Mouse (Mus musculus) G1E (cell line): ENCODE data around the gene Eya3. TPM values are rescaled to one million over a fixed set of nuclear protein-coding genes. Genes with fewer than 3 reads are reported as not detected.
"Not testable (repeated sequence)": the region's sequence is repeated elsewhere in the genome, so short reads cannot be mapped to it uniquely, and the experiment has no call there.

Experiments
- ATAC-seq: 2 replicates; pipeline ENCODE4 v1.8.0; 2016; ENCODE audit warnings: mild to moderate bottlenecking; ENCODE audit not compliant: insufficient number of reproducible peaks, poor library complexity, low FRiP score, severe bottlenecking; ENCODE audit errors: extremely low read depth
- DNase-seq: peaks from one replicate; pipeline ENCODE4 v3.0.0; 2012; ENCODE audit warnings: low spot score
- H3K27me3 ChIP-seq: 2 replicates; pipeline ENCODE4 v1.6.1; 2012; ENCODE audit warnings: mild to moderate bottlenecking, low read length, inconsistent platforms; ENCODE audit not compliant: insufficient read depth
- H3K36me3 ChIP-seq: replicated peaks from 2 replicates; pipeline ENCODE3; 2012; ENCODE audit warnings: mild to moderate bottlenecking, inconsistent platforms
- H3K4me1 ChIP-seq: 2 replicates; pipeline ENCODE4 v1.6.1; 2012; ENCODE audit warnings: low read depth, low read length, inconsistent platforms, mixed read lengths; ENCODE audit not compliant: insufficient read depth
- H3K4me3 ChIP-seq: 2 replicates; pipeline ENCODE4 v1.5.1; 2012; ENCODE audit warnings: low read depth, mild to moderate bottlenecking, inconsistent platforms, low read length, moderate library complexity, mixed read lengths
- H3K9me3 ChIP-seq: replicated peaks from 2 replicates; pipeline ENCODE4 v1.6.1; 2012; ENCODE audit warnings: inconsistent platforms
- CTCF ChIP-seq: IDR thresholded peaks from 2 replicates; pipeline ENCODE4 v1.5.1; 2012; ENCODE audit warnings: low read depth, low read length, inconsistent platforms, mixed read lengths
- GATA1 ChIP-seq: IDR thresholded peaks from 2 replicates; pipeline ENCODE4 v1.6.1; 2012; ENCODE audit warnings: borderline replicate concordance, low read length, inconsistent platforms, mixed read lengths
- GATA2 ChIP-seq: IDR thresholded peaks from 2 replicates; pipeline ENCODE4 v1.6.1; 2012; ENCODE audit warnings: low read depth, low read length, inconsistent platforms, borderline replicate concordance
- POLR2AphosphoS5 ChIP-seq: IDR thresholded peaks from 2 replicates; pipeline ENCODE4 v1.6.1; 2012; ENCODE audit warnings: low read depth, low read length, inconsistent platforms; ENCODE audit not compliant: insufficient replicate concordance
- TAL1 ChIP-seq: conservative IDR thresholded peaks from 2 replicates; pipeline ENCODE4 v1.6.1; 2012; ENCODE audit warnings: low read depth, low read length, inconsistent platforms, mixed read lengths
- polyA plus RNA-seq: library from polyadenylated mRNA; stranded (reverse); fragments of >175 nt; gene quantifications from 2 replicates; pipeline ENCODE4 v1.2.3, GENCODE M21; 2012
- total RNA-seq, 2 experiments: library from RNA; stranded (forward) in 1 of 2; stranded (reverse) in 1 of 2; fragments of 200-1000 nt in 1 of 2; fragments of >200 nt in 1 of 2; fragmentation: Nextera tagmentation in 1 of 2; gene quantifications; 2 replicates each; pipeline ENCODE4 v1.2.3; 2014 to 2017

Gene Eya3
- total and polyA plus RNA-seq, 3 experiments, result 4.3 to 101 (median 35.0) TPM

DNA sequence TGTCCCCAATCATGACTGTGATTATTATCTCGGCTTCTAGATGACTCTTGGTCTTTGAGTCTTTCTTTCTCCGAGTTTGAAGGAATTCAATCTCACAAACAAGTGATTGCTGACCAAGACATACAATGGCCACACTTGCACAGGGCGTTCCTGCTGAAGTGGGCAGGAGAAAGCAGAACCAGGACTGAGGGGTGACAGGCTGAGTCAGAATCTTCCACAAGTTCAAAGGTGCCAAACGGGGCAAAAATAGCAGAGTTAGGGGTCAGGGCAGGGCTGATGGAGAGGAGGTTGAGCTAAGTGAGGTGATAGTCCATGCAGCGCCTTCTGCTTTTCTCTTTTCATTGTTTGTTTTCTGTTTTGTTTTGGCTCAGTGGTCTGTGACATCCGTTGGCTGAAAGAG lies 38.3 kb upstream of the Eya3 start:
- Histone ChIP-seq H3K4me1 (peaks cover 5% of the 10 kb centered on the region; the same call in 1 of the 2 replicates), H3K27me3 (peaks cover 34% of the 10 kb centered on the region), H3K4me3 (no peak overlapping the region), H3K9me3 (peaks cover 2% of the 10 kb centered on the region), H3K36me3 (no peaks in the 10 kb centered on the region)
- DNase-seq, result no peak
- TF ChIP-seq CTCF (no peak), POLR2AphosphoS5 (no peak), TAL1 (no peak), GATA1 (no peak)
- ATAC-seq, result no peak

- not testable (repeated sequence) for H3K4me1 ChIP-seq, H3K9me3 ChIP-seq, DNase-seq, H3K36me3 ChIP-seq, H3K4me3 ChIP-seq, ATAC-seq
- peaks cover 31% of the 10 kb centered on the region for H3K27me3 ChIP-seq
Observed at GRCm38 (mm10) chr4:132601242-132601641, 37.5 kb upstream of the Eya3 start.

GRCm38 (mm10) chr4:132603468-132603867 lies 35.3 kb upstream of the Eya3 start:
- H3K27me3 ChIP-seq, result peaks cover 33% of the 10 kb centered on the region
- ATAC-seq (no peak), DNase-seq (no peak)
- peaks cover 12% of the 10 kb centered on the region for H3K4me1 ChIP-seq
- no peak overlapping the region for H3K4me3 ChIP-seq
- no peak for TF ChIP-seq POLR2AphosphoS5
- no peak for TF ChIP-seq GATA1
- no peak for TF ChIP-seq CTCF
- no peak for TF ChIP-seq TAL1
- no peak for TF ChIP-seq GATA2
- peaks cover 2% of the 10 kb centered on the region for H3K9me3 ChIP-seq
- H3K36me3 ChIP-seq, result no peaks in the 10 kb centered on the region

DNA sequence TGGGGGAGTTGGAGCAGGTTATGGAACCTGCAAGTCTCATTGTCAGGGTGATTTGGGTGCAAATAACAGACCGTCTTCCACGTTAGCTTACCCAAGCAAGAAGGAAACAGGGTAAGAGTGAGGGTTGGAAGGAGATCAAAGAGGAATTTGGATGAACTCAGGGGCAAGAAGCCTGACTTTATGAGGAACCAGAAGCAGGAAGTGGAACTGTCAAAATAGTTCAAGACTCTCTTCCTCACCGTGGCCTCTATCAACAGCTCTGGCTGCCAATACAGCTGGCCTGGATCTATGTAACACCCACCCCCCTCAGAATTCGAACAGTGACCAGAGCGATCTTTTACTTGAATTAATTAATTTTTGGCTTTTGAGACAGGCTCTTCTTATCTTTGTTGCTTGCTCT lies 33.0 kb upstream of the Eya3 start:
- H3K27me3 ChIP-seq, result peaks cover 37% of the 10 kb centered on the region
- no peak overlapping the region for H3K4me3 ChIP-seq
- H3K36me3 ChIP-seq, result no peaks in the 10 kb centered on the region
- no peaks in the 10 kb centered on the region for H3K9me3 ChIP-seq
- ATAC-seq, result no peak
- TF ChIP-seq TAL1 (no peak), GATA1 (no peak), CTCF (no peak), GATA2 (no peak), POLR2AphosphoS5 (no peak)
- DNase-seq, result no peak
- peaks cover 8% of the 10 kb centered on the region for H3K4me1 ChIP-seq

DNA sequence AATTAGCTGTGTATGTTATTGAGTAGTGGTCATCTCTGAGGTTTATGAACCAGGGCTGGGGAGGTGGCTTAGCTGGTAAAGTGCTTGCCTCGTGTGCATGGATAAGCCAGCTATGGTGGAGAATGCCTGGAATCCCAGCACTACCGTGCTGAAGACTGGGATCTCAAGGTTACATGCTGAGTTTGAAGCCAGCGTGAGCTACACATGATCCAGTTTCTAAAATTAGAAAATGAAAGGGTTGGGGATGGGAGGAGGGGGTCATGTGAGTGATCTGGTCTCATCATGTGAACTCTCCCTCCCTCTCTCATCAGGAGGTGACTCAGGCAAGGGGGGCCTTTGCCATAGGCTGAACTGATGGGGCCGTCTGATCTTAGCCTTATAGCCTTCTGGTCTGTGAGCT lies 30.6 kb upstream of the Eya3 start:
- peaks cover 8% of the 10 kb centered on the region for H3K4me1 ChIP-seq
- no peak for DNase-seq
- no peak for ATAC-seq
- H3K9me3 ChIP-seq, result no peaks in the 10 kb centered on the region
- TF ChIP-seq CTCF (no peak), POLR2AphosphoS5 (no peak)
- no peak overlapping the region for H3K4me3 ChIP-seq
- H3K27me3 ChIP-seq, result peaks cover 36% of the 10 kb centered on the region
- no peaks in the 10 kb centered on the region for H3K36me3 ChIP-seq

DNA sequence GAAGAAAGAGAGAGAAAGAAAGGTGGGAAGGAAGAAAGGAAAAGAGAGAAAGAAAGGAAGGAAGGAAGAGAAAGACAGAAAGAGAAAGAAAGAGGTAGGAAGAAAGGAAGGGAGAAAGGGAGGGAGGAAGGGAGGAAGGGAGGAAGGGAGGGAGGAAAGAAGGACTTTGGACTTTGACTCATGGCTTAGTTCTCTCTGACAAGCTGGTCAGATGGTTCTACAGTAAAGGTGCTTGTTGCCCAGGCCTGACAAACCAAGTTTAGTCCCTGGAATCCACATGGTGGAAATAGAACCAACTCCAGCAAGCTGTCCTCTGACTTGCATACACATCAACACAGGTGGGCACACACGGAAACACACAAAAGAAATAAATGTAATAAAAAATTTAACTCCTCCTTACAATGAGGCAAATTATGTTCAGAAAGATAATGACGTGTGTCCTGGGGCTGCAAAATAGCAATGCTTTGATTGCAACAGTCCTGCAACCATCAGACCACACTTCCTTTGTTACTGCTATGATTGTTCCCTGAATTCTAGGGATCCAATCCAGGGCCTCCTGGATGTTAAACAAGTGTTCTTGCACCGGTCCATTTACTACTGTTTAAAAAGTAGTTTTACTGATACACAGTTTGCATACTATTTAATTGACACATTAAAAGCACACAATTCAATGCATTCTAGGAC lies 28.3 kb upstream of the Eya3 start:
- no peak for ATAC-seq
- no peak for DNase-seq
- Histone ChIP-seq H3K36me3 (no peaks in the 10 kb centered on the region), H3K4me1 (peaks cover 8% of the 10 kb centered on the region), H3K9me3 (peaks cover 11% of the 10 kb centered on the region; the same call in 1 of the 2 replicates), H3K4me3 (no peak overlapping the region), H3K27me3 (peaks cover 35% of the 10 kb centered on the region)
- TF ChIP-seq CTCF (no peak), TAL1 (no peak), POLR2AphosphoS5 (no peak), GATA1 (no peak), GATA2 (no peak)

- Histone ChIP-seq H3K36me3 (no peaks in the 10 kb centered on the region), H3K27me3 (peaks cover 31% of the 10 kb centered on the region), H3K4me1 (peaks cover 2% of the 10 kb centered on the region; the same call in 1 of the 2 replicates), H3K9me3 (peaks cover 16% of the 10 kb centered on the region; the same call in 1 of the 2 replicates), H3K4me3 (no peak overlapping the region)
- TF ChIP-seq TAL1 (no peak), GATA2 (no peak), GATA1 (no peak), CTCF (no peak), POLR2AphosphoS5 (no peak)
- ATAC-seq (no peak), DNase-seq (no peak)
Observed at GRCm38 (mm10) chr4:132611320-132611719, 27.5 kb upstream of the Eya3 start.
